Mouse (Mus musculus): ENCODE measurements around the gene 1700017B05Rik. TPM values are rescaled to one million over a fixed set of nuclear protein-coding genes. Genes with fewer than 3 reads are reported as not detected.
"Not testable (repeated sequence)": the region's sequence is repeated elsewhere in the genome, so short reads cannot be mapped to it uniquely, and the experiment has no call there.

The 1700017B05Rik gene
- 10 to 100 TPM; 73.3 to 79.1 TPM for total RNA-seq (2021)
- long read RNA-seq, experiment 1, full-length matches to known transcripts: 6 of 24 reads
- long read RNA-seq, experiment 1, partial matches to known transcripts: 17 of 24 reads
- long read RNA-seq, experiment 1, other reads (novel, unspliced or antisense): 1 of 24 reads
- long read RNA-seq, experiment 2, full-length matches to known transcripts: 2 of 19 reads
- long read RNA-seq, experiment 2, partial matches to known transcripts: 15 of 19 reads
- long read RNA-seq, experiment 2, other reads (novel, unspliced or antisense): 2 of 19 reads

- peak; percentile 58 to 59 for DNase-seq (ENCODE audit: low spot score in 2 of 2)
These were observed at the start of gene 1700017B05Rik for GRCm38 (mm10) chr9:57261913-57262794. 1700017B05Rik (minus strand) TSS chr9:57262612.

GRCm38 (mm10) chr9:57310895-57311294 is 48.5 kb upstream of the 1700017B05Rik start:
- no peak for DNase-seq (ENCODE audit: low spot score in 2 of 2)

GRCm38 (mm10) chr9:57309353-57309752 is 46.9 kb upstream of the 1700017B05Rik start:
- no peak for DNase-seq (ENCODE audit: low spot score in 2 of 2)

- DNase-seq (ENCODE audit: low spot score in 2 of 2): no peak
These were observed 45.0 kb upstream of the 1700017B05Rik start for GRCm38 (mm10) chr9:57307456-57307855.

GRCm38 (mm10) chr9:57304716-57305115 is 42.3 kb upstream of the 1700017B05Rik start:
- DNase-seq (ENCODE audit: low spot score in 2 of 2): not testable (repeated sequence)

- no peak for DNase-seq (ENCODE audit: low spot score in 2 of 2)
These were observed 41.8 kb upstream of the 1700017B05Rik start for GRCm38 (mm10) chr9:57304251-57304650.

GRCm38 (mm10) chr9:57303356-57303755 is 40.9 kb upstream of the 1700017B05Rik start:
- no peak for DNase-seq (ENCODE audit: low spot score in 2 of 2)

GRCm38 (mm10) chr9:57300825-57301224 is 38.4 kb upstream of the 1700017B05Rik start:
- DNase-seq (ENCODE audit: low spot score in 2 of 2): no peak

GRCm38 (mm10) chr9:57299790-57300477 is 37.5 kb upstream of the 1700017B05Rik start:
- DNase-seq (ENCODE audit: low spot score in 2 of 2): no peak

GRCm38 (mm10) chr9:57297938-57298337 is 35.5 kb upstream of the 1700017B05Rik start:
- no peak for DNase-seq (ENCODE audit: low spot score in 2 of 2)

- no peak for DNase-seq (ENCODE audit: low spot score in 2 of 2)
These were observed 33.9 kb upstream of the 1700017B05Rik start for GRCm38 (mm10) chr9:57296277-57296676.

GRCm38 (mm10) chr9:57295666-57296065 is 33.3 kb upstream of the 1700017B05Rik start:
- DNase-seq (ENCODE audit: low spot score in 2 of 2): no peak

- DNase-seq (ENCODE audit: low spot score in 2 of 2): no peak
These were observed 32.5 kb upstream of the 1700017B05Rik start for GRCm38 (mm10) chr9:57294905-57295304.

GRCm38 (mm10) chr9:57287183-57287582 is 24.8 kb upstream of the 1700017B05Rik start:
- DNase-seq (ENCODE audit: low spot score in 2 of 2): no peak

- DNase-seq (ENCODE audit: low spot score in 2 of 2): no peak
These were observed 20.9 kb upstream of the 1700017B05Rik start for GRCm38 (mm10) chr9:57283311-57283710.

- DNase-seq (ENCODE audit: low spot score in 2 of 2): no peak
These were observed 20.3 kb upstream of the 1700017B05Rik start for GRCm38 (mm10) chr9:57282686-57283085.

GRCm38 (mm10) chr9:57281549-57281948 is 19.1 kb upstream of the 1700017B05Rik start:
- no peak for DNase-seq (ENCODE audit: low spot score in 2 of 2)

- peak in 1 of 2 experiments; percentile 36 for DNase-seq (ENCODE audit: low spot score in 2 of 2)
These were observed 17.0 kb upstream of the 1700017B05Rik start for GRCm38 (mm10) chr9:57279441-57279840.

- no peak for DNase-seq (ENCODE audit: low spot score in 2 of 2)
These were observed 15.9 kb upstream of the 1700017B05Rik start for GRCm38 (mm10) chr9:57278268-57278667.

- DNase-seq (ENCODE audit: low spot score in 2 of 2): no peak
These were observed 13.9 kb upstream of the 1700017B05Rik start for GRCm38 (mm10) chr9:57276311-57276710.

GRCm38 (mm10) chr9:57273805-57274494 is 11.5 kb upstream of the 1700017B05Rik start:
- no peak for DNase-seq (ENCODE audit: low spot score in 2 of 2)
